Mouse (Mus musculus) spleen, embryonic (tissue): ENCODE data around the gene Alpk3.
"Not testable (repeated sequence)": the region's sequence is repeated elsewhere in the genome, so short reads cannot be mapped to it uniquely, and the experiment has no call there.

Experiments used
- CTCF ChIA-PET: fragments of 350-600 bp; sonication (Branson Sonifier 250); formaldehyde crosslinking; loops from one replicate; lab custom pipeline; 2022; lab: Charles Lee

Alpk3 gene

DNA sequence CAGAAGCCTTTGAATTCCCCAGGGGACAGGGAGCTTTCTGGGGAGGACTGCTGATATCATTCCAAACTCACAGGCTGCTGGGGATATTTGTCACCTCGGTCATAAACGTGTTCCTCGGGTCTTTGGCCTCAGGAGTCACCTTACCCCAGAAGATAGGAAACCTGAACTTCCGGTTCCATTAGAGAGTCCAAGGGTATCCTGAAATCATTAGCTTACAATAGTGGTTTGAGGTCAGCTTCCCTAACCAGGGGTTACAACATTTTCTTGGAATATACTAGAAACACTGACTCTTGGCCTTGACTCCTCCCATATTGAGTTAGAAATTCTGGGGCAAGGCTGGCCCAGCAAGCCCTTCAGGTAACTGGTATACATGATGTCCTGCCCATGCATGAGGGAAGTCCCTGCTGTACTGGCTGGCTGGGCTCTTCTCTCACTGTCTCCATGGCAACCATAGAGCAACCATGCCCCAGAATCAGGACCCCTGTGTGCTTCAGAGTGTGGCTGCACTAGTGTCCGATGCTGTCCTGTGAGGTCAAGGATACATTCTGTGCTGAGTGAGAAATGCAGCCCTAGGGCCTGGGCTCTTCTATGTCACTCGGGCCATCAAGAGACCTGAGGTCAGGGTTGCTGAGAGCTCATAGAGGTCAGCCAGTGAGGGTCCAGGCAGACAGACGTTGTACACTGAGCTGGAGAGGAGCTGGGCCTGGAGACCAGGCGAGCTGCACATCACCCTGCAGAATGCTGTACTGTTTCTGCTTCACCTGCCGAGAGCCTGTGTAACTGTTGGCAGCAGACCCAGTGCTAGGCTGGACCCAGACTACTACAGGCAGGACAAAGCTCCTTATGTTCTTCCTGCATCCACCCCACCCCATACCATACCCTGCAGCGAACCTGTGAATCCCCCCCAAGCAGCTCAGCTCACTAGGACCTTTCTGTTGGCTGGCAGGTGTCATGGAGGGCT lies 68.1 kb downstream of the Alpk3 start:
- CTCF ChIA-PET: no interaction called here

- CTCF ChIA-PET: no interaction called here
Measured at GRCm38 (mm10) chr7:81131864-81132263, 74.5 kb downstream of the Alpk3 start.

GRCm38 (mm10) chr7:81132851-81133279 lies 75.5 kb downstream of the Alpk3 start:
- CTCF ChIA-PET: no interaction called here

- CTCF ChIA-PET: no interaction called here
Measured at GRCm38 (mm10) chr7:81133416-81133815, 76.0 kb downstream of the Alpk3 start.

DNA sequence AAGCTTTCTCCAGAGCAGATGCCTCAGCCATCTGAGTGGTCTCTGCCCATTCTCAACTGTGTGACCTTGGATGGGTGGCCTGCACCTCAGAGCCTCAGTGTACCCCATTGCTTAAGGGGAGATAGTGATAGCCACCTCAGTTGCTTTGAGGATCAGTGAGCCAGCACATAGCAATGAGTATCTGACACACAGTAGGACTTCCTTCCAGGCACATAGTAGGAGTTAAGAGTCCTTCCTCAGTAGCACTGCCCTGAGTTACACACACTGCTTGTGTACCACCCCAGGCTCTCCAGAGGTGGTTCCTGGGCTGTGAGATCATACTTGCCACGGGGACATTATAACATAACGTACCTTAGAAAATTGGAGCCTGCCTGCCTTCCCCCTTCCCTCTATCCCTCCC lies 76.5 kb downstream of the Alpk3 start:
- CTCF ChIA-PET: interaction anchor here (0.7 kb wide), 1 partner anchor 154 kb away, joined by 31 read pairs; no protein-coding TSS in a partner anchor

DNA sequence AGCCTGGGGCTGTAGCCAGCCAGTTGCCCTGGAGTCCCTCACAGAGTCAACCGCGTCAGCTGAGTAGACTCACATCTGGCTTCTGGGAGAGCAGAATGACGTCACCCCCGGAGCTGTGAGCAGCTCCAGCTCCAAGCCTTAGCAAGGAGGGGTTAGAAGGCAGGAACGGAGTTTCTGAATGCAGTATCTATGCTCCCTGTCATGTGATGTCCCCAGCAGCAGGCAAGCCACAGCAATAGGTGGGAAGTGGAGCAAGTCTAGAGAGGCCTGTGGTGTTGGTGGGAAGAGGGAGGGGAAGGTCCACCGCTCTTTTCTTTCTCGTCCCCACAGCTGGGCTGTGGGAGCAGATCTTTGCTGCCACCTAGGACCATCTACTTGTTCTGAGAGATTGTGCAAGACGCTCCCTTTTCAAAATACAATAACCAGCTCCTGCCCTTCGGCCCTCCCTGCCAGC lies 77.2 kb downstream of the Alpk3 start:
- CTCF ChIA-PET: interaction anchor here (0.7 kb wide), 1 partner anchor 153 kb away, joined by 31 read pairs; no protein-coding TSS in a partner anchor

DNA sequence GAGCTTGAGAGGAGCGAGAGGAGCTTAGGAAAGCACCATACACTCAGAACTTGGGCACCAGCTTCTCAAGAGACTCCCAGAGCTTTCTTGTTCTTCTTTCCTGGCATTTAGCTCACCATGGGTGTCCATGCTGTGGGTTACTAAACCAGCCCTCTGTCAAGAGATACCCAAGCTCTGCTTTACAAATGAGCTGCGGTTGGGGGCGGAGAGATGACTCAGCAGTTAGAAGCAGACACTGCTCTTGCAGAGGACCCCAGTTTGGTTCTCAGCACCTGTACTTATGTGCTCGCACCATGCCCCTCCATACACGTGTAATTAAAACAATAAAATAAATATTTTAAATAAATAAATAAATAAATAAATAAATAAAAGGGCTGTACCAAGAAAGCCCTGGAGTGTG lies 79.9 kb downstream of the Alpk3 start:
- CTCF ChIA-PET: no interaction called here

- CTCF ChIA-PET: no interaction called here
Measured at GRCm38 (mm10) chr7:81139100-81139499, 81.7 kb downstream of the Alpk3 start.

GRCm38 (mm10) chr7:81139671-81140404 lies 82.4 kb downstream of the Alpk3 start:
- CTCF ChIA-PET: no interaction called here

GRCm38 (mm10) chr7:81141541-81141940 lies 84.1 kb downstream of the Alpk3 start:
- CTCF ChIA-PET: no interaction called here

- CTCF ChIA-PET: not testable (repeated sequence)
Measured at GRCm38 (mm10) chr7:81143056-81143455, 85.7 kb downstream of the Alpk3 start.

DNA sequence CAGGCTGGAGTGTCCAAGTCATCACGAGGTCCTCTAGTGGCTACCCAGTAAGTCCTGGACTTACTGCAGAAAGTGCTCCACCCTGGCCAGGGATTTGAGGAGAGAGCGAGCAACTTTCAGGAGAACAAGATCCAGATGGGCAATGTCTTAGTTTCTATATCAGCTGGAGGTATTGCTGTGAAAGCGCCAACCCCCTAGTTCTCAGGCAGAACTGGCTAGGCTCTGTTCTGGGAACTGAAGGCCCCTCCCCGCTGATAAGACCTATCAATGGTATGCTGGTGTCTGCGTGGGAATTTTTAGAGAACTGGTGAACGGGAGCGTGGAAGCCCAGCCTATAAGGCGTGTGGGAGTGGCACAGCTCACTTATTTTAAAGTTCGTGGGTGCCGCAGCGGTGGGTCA lies 92.4 kb downstream of the Alpk3 start:
- CTCF ChIA-PET: no interaction called here

- CTCF ChIA-PET: interaction anchor here (0.6 to 0.7 kb wide), 2 partner anchors 296 to 313 kb away, joined by 4 to 6 read pairs; no protein-coding TSS in a partner anchor
Measured at GRCm38 (mm10) chr7:81151216-81151615, 93.8 kb downstream of the Alpk3 start.

DNA sequence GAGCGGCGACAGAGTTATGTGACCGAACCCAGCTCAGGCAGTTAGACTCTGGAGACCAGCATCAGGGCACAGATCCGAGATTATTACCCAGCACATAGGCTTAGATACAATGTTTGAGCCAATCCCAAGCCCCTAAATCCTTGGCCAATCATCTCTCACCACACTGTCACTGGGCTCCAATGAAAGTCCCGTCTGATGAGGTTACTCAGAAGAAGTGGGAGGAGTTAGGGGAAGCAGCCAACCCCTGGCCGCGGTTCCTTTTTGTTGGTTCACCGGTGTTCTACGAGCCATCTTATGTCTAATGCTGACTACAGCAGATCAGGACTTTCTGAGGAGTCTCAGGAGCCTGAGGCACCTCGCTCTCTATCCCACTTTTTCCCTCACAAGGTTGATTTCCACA lies 94.9 kb downstream of the Alpk3 start:
- CTCF ChIA-PET: no interaction called here

DNA sequence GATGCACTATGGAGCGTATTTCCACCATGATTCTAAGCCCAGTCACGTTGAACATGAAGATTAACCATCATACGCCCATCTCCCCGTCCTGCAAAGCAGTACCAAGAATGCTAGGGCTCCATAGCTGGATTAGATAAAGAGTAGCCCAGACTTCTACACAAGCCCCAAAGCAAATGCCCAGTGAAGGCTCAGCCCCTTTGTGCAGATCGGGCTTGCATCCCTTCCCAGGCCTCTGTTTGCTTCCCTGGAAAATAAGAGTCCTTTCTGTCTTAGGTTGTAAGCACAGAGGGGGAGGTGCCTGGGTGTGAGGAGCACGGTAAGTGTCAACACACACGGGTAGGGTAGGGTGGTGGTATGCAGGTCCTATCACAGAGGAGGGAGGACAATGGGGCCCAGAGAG lies 95.4 kb downstream of the Alpk3 start:
- CTCF ChIA-PET: no interaction called here

GRCm38 (mm10) chr7:81153327-81153726 lies 95.9 kb downstream of the Alpk3 start:
- CTCF ChIA-PET: interaction anchor here (0.7 kb wide), 2 partner anchors 15 to 619 kb away, joined by 5 to 8 read pairs; no protein-coding TSS in a partner anchor

DNA sequence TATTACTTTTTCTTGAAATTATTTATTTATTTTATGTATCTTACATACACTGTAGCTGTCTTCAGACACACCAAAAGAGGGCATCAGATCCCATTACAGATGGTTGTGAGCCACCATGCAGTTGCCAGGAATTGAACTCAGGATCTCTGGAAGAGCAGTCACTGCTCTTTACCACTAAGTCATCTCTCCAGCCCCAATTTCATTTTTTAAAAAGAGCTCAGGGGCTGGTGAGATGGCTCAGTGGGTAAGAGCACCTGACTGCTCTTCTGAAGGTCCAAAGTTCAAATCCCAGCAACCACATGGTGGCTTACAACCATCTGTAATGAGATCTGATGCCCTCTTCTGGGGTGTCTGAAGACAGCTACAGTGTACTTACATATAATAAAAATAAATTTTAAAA lies 96.8 kb downstream of the Alpk3 start:
- CTCF ChIA-PET: interaction anchor here (0.7 kb wide), 1 partner anchor 14 kb away, joined by 8 read pairs; no protein-coding TSS in a partner anchor

- CTCF ChIA-PET: no interaction called here
Measured at GRCm38 (mm10) chr7:81154960-81155359, 97.6 kb downstream of the Alpk3 start.
